Mouse (Mus musculus): ENCODE measurements at regions not wholly inside any gene's neighbourhood (a gene's known extent, or its start where the extent isn't known, plus 50 kb on each side); places are given as distances from the start of the nearest gene placed in this dataset.

DNA sequence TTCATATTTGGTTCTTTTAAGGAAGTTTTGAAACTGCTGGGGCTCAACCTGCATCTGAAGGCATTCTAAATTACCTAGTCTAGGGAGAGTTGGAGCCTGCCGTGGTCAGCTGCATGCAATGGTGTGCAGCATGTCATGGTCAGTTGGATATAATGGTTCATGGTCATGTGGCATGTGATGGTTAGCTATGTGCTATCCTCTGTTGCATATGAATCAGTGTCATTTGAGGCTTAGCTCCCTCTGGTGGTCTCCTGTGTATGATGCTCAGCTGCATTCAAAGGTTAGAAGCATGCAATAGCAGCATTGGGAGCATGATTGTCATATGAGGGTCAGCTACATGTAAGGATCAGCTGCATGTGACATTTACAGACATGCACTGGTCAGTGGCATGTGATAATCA lies 1894.0 kb upstream of the Lrrc6 start:
- no peak for TF ChIP-seq CTCF (IDR thresholded peaks at IDR 0.05; ENCODE audit: borderline replicate concordance, insufficient read depth, low read length)
- TF ChIP-seq POLR2A (IDR thresholded peaks at IDR 0.05; ENCODE audit: low read depth, low read length) = no peak

Measured in embryonic fibroblast, embryonic 13.5 days (primary cell).